Comparison of ENCODE assay signal across 13 mouse cellular contexts in the genomic region with DNA sequence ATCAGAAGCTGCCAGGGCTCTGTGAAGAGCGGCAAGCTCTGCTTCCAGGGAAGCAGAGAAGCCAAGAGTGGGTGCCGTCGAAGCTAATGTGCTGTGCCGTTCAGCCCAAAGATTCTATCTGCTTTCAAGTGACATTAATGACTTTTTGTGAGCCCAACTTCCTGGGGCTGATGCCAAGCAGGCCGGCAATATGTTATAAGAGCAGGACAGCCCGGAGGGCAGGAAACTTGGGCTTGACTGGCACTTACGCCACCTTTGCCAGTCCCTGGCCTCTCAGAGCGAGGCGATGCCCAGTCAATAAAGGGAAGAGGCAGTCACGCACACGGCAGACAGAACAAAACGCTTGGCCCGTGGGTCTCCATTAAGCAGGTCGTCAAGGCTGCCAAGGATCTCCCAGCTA. TPM values are rescaled to one million over a fixed set of nuclear protein-coding genes. Genes with fewer than 3 reads are reported as not detected.
DNase-seq lines count a peak whose midpoint lies in the region; ATAC-seq lines count a peak whose summit lies in the region.
"Had no signal": no experiment of that assay in that cellular context is flagged by ENCODE, and none has a peak within 500 bp of the region (broad histone marks: within the 10 kb centered on the region; RNA-seq: fewer than 3 reads in every experiment).

No protein-coding gene starts in this region.

- ATAC-seq in hindbrain, embryonic 14.5 days (ENCODE audit: low FRiP score), result no peak
- no peak for ATAC-seq in embryonic facial prominence, embryonic 12.5 days (ENCODE audit: insufficient number of reproducible peaks, insufficient read depth, low FRiP score, low TSS enrichment)

- no peaks in the 10 kb centered on the region for H3K9me3 ChIP-seq in hindbrain, embryonic 10.5 days
- no peaks in the 10 kb centered on the region for H3K9me3 ChIP-seq in hindbrain, embryonic 14.5 days (ENCODE audit: control insufficient read depth, low read length)
- H3K9me3 ChIP-seq in embryonic facial prominence, embryonic 12.5 days, result no peaks in the 10 kb centered on the region
- H3K9me3 ChIP-seq: liver, embryonic 13.5 days had no signal

- H3K9ac ChIP-seq in hindbrain, embryonic 14.5 days, result no peak overlapping the region
- no peak overlapping the region for H3K9ac ChIP-seq in embryonic facial prominence, embryonic 12.5 days
- H3K9ac ChIP-seq: liver, embryonic 13.5 days had no signal

- 75% methylated on average over 14 of the region's 14 CpGs for WGBS in hindbrain, embryonic 10.5 days
- WGBS in hindbrain, embryonic 14.5 days, result 51% methylated on average over 14 of the region's 14 CpGs
- WGBS in embryonic facial prominence, embryonic 12.5 days, result 68% methylated on average over 14 of the region's 14 CpGs

- peak overlapping the region; percentile 8; the same call in 1 of the 2 replicates for H3K27ac ChIP-seq in hindbrain, embryonic 10.5 days
- H3K27ac ChIP-seq in hindbrain, embryonic 14.5 days, result no peak overlapping the region
- 0 out of 2 replicates have a peak overlapping the region, but pooled peaks have one; percentile 18 for H3K27ac ChIP-seq in embryonic facial prominence, embryonic 12.5 days
- H3K27ac ChIP-seq: liver, embryonic 13.5 days had no signal

- no peak overlapping the region for H3K4me2 ChIP-seq in hindbrain, embryonic 14.5 days (replicated peaks)
- H3K4me2 ChIP-seq in embryonic facial prominence, embryonic 12.5 days (replicated peaks), result no peak overlapping the region
- H3K4me2 ChIP-seq: liver, embryonic 13.5 days had no signal

- no peak for DNase-seq in hindbrain, embryonic 10.5 days (ENCODE audit: low spot score)
- no peak for DNase-seq in hindbrain, embryonic 14.5 days (ENCODE audit: low spot score)
- DNase-seq in kidney, postnatal 36 days, result peak; percentile 32 to 39
- peak; percentile 51 for DNase-seq in lung, postnatal 36 days
- no peak for DNase-seq in ovary, adult 18-20 months (ENCODE audit: low spot score)
- DNase-seq in frontal cortex, adult 2 months (ENCODE audit: extremely low spot score in 1 of 2, low spot score in 1 of 2), result no peak
- DNase-seq in layer of hippocampus, postnatal 25 days (ENCODE audit: extremely low spot score in 1 of 2, low spot score in 1 of 2), result no peak
- DNase-seq: liver, embryonic 13.5 days; right cerebral cortex, postnatal 14 days; thymus, postnatal 36 days had no signal

- H3K4me3 ChIP-seq in hindbrain, embryonic 10.5 days, result no peak overlapping the region
- no peak overlapping the region for H3K4me3 ChIP-seq in hindbrain, embryonic 14.5 days (replicated peaks; ENCODE audit: low read length)
- H3K4me3 ChIP-seq in embryonic facial prominence, embryonic 12.5 days, result no peak overlapping the region
- H3K4me3 ChIP-seq: liver, embryonic 13.5 days had no signal

- peaks cover 55% of the 10 kb centered on the region for H3K27me3 ChIP-seq in hindbrain, embryonic 10.5 days (ENCODE audit: insufficient read depth, poor library complexity, severe bottlenecking)
- H3K27me3 ChIP-seq in hindbrain, embryonic 14.5 days (ENCODE audit: control insufficient read depth, insufficient read depth, low read length), result no peaks in the 10 kb centered on the region
- H3K27me3 ChIP-seq in embryonic facial prominence, embryonic 12.5 days, result peaks cover 3% of the 10 kb centered on the region; the same call in 1 of the 2 replicates

- peaks cover 61% of the 10 kb centered on the region for H3K4me1 ChIP-seq in hindbrain, embryonic 10.5 days (replicated peaks)
- H3K4me1 ChIP-seq in hindbrain, embryonic 14.5 days (replicated peaks; ENCODE audit: control insufficient read depth, insufficient read depth, low read length), result peaks cover 19% of the 10 kb centered on the region
- H3K4me1 ChIP-seq in embryonic facial prominence, embryonic 12.5 days, result peaks cover 56% of the 10 kb centered on the region

- no peaks in the 10 kb centered on the region for H3K36me3 ChIP-seq in hindbrain, embryonic 10.5 days
- no peaks in the 10 kb centered on the region for H3K36me3 ChIP-seq in hindbrain, embryonic 14.5 days (replicated peaks; ENCODE audit: control insufficient read depth, insufficient read depth)
- no peaks in the 10 kb centered on the region for H3K36me3 ChIP-seq in embryonic facial prominence, embryonic 12.5 days
- H3K36me3 ChIP-seq: liver, embryonic 13.5 days had no signal

RNA-seq across cellular contexts. Expression of a gene that starts 25.9 kb away (rescaled TPM):
- 3.3 and 5.3 TPM in 2 replicates for polyA plus RNA-seq in hindbrain, embryonic 10.5 days (2016; fragmentation: Nextera tagmentation; extraction: Ambion mirVana)
- 1.0 and 1.1 TPM in 2 replicates for polyA plus RNA-seq in hindbrain, embryonic 14.5 days (2014; fragmentation: Nextera tagmentation; extraction: Ambion mirVana)
- 13.2 and 15.4 TPM in 2 replicates for polyA plus RNA-seq in embryonic facial prominence, embryonic 12.5 days (2016; fragmentation: Nextera tagmentation; extraction: Ambion mirVana)
- polyA plus RNA-seq in frontal cortex, adult 2 months (2012; rRNA removed), result 2.0 and 2.1 TPM in 2 replicates
- total RNA-seq in layer of hippocampus, postnatal 25 days (2021), result under 1 TPM; 0.75 to 0.91 TPM
- total RNA-seq: common myeloid progenitor, adult 5-6 weeks had no signal

RNA-seq across cellular contexts. Expression of a gene that starts 52.7 kb away (rescaled TPM):
- polyA plus RNA-seq in hindbrain, embryonic 10.5 days (2016; fragmentation: Nextera tagmentation; extraction: Ambion mirVana), result 1.8 and 2.5 TPM in 2 replicates
- polyA plus RNA-seq in hindbrain, embryonic 14.5 days (2014; fragmentation: Nextera tagmentation; extraction: Ambion mirVana), result 7.2 and 11.0 TPM in 2 replicates
- polyA plus RNA-seq in embryonic facial prominence, embryonic 12.5 days (2016; fragmentation: Nextera tagmentation; extraction: Ambion mirVana), result 2.6 and 3.1 TPM in 2 replicates
- 45.5 and 49.2 TPM in 2 replicates for polyA plus RNA-seq in frontal cortex, adult 2 months (2012; rRNA removed)
- total RNA-seq in layer of hippocampus, postnatal 25 days (2021), result 100 to 1,000 TPM in 1 of 2 experiments, 10 to 100 TPM in 1; 88.2 to 100 TPM

RNA-seq across cellular contexts. Expression of a gene that starts 53.0 kb away (rescaled TPM):
- 0.66 and 1.2 TPM in 2 replicates for polyA plus RNA-seq in hindbrain, embryonic 10.5 days (2016; fragmentation: Nextera tagmentation; extraction: Ambion mirVana)
- 0.20 and 0.29 TPM in 2 replicates for polyA plus RNA-seq in hindbrain, embryonic 14.5 days (2014; fragmentation: Nextera tagmentation; extraction: Ambion mirVana)
- polyA plus RNA-seq in embryonic facial prominence, embryonic 12.5 days (2016; fragmentation: Nextera tagmentation; extraction: Ambion mirVana), result 0.23 TPM in 1 of 2 replicates, not detected in the other
- 1.1 and 1.5 TPM in 2 replicates for polyA plus RNA-seq in frontal cortex, adult 2 months (2012; rRNA removed)
- total RNA-seq in layer of hippocampus, postnatal 25 days (2021), result 1 to 10 TPM; 1.5 to 2.5 TPM
- total RNA-seq: common myeloid progenitor, adult 5-6 weeks; monocyte, adult 5-6 weeks had no signal
- polyA plus RNA-seq: liver, embryonic 13.5 days had no signal

Comparison
In these comparisons a context has a peak if more than half of its experiments do, and no peak if none do; other contexts are left out.
1. DNase-seq: peak in kidney, postnatal 36 days (2 of 2) and lung, postnatal 36 days (single experiment); none in hindbrain, embryonic 10.5 days (single experiment), hindbrain, embryonic 14.5 days (single experiment), ovary, adult 18-20 months (single experiment), frontal cortex, adult 2 months (0 of 2) and layer of hippocampus, postnatal 25 days (0 of 2).